Mouse (Mus musculus) naive thymus-derived CD4-positive, alpha-beta T cell, adult 2 months (primary cell): ENCODE data around the gene Nmral1.
"Not testable (repeated sequence)": the region's sequence is repeated elsewhere in the genome, so short reads cannot be mapped to it uniquely, and the experiment has no call there.

Source experiments
- DNase-seq: peaks from one replicate; pipeline ENCODE4 v3.0.0-alpha.2; 2011; ENCODE audit warnings: low read depth

Nmral1 gene

DNA sequence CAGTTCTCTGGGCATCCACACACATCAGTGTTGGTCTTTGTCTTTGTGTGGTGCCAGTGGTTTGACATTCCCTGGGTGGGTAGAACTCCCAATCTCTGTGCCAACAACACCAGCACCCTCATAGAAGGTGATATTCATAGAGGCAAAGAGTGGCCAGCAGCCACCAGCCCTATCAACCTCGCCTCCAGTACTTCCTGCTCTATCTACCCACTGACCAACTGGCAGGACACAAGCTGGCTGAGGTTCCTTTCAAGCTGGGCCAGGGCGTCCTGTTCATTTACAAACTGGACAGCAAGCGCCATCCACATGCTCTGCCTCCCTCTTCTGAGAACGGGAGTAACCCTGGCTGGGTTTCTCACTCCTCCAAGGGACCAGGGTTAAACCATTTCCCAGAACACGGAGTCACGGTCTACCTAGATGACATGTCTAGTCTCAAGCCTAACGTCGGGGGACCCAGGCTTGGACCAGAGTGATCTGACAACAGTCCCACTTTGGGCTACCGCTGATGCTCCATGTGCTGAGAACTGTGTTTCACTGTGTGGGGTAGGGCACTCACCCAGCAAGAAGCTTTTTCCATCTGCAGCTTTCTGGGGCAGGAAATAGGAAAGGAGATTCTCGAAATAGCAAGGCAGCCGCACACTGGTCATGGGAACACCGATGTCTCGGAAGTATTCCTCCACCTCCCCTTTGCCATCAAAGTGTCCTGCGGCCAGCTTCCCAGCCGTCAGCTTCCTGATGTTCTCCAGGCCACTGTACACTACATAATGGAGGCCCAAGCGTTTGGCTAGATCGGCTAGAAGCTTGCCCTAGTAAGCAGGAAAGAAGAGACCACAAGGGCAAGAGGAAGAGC is 5.1 kb downstream of the Nmral1 start:
- DNase-seq, result no peak

DNA sequence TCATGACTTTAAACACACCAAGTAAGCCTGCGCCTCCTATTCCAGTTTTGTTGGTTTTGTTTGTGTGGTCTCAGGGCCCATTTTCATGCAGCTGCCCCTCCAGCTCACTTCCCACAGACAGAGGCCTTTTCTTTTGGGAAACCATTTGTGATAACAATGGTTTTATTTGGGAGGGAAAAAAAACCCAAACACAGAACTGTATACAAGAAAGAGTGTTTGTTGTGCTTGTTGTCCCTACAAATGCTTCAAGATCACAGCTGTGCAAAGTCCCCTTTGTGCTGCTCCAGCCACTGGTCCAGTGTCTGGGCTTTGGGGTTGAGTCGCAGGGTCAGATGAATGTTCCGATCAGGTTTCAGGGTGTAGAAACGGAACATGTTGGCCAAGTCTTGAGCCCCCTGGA is 8.0 kb downstream of the Nmral1 start:
- no peak for DNase-seq

DNA sequence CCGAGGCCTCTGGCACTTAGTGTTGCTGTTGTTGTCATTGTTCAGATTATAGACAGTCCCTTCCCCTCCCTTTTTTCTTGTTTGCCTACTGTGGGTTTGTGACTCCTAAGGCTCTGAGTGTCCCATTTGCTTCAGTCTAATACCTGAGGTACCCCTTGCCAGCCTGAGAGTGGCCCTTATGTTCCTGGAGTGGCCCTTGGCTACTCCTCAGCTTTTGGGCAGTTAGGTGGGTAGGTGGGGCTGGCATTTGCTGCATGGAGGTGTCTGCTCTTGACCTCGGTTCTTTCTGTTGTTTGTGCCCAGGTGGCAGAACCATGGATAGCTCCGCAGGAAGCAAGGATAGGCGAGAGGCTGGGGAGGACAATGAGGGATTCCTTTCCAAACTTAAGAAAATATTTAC is 13.6 kb downstream of the Nmral1 start:
- DNase-seq, result no peak

DNA sequence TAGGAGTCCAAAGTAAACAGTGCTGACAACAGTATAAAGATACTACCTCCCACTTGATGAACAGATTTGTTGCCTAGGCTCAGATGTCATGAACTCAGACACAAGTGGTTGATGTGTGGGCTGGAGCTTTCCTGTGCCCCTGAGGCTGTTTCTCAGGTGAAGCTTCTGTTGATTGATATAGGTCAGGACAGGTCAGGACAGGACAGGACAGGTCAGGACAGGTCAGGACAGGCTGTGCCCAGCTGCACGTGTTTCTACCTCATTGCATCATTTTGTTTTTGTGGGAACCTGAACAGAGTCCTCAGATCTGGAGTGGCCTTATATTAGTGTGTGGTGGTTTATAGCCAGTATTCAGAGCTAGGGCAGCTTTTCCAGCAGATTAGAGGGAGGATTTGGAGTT is 16.5 kb downstream of the Nmral1 start:
- DNase-seq, result no peak

DNA sequence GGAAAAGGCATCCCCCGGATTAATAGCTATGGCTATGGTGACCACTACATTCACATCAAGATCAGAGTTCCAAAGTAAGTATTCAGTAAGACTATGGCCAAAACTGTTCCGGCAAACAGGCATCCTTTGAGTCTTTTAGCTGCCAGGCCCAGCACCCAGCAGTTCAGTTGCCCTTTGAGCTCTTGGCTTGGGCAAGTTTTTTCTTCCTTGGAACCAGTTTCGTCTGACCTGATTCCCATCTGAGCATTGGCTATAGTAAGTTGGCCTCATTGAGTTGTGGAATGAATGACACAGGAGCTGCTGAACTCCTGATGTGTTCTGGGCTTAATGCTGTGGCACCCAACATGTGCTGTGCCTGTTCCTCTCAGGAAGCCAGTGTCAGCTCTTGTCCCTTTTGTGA is 17.9 kb downstream of the Nmral1 start:
- DNase-seq, result no peak

DNA sequence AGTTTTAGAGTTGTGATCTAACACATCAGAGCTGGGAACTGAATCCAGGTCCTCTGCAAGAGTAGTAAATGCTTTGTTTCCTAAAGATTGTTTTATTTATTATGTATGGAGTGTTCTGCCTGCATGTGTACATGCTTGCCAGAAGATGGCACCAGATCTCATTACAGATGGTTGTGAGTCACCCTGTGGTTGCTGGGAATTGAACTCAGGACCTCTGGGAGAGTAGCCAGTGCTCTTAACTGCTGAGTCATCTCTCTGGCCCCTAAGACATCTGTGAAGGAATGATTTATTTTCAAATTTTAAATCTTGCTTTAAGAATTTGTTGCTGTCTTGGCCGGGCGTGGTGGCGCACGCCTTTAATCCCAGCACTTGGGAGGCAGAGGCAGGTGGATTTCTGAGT is 29.8 kb downstream of the Nmral1 start:
- DNase-seq, result not testable (repeated sequence)

DNA sequence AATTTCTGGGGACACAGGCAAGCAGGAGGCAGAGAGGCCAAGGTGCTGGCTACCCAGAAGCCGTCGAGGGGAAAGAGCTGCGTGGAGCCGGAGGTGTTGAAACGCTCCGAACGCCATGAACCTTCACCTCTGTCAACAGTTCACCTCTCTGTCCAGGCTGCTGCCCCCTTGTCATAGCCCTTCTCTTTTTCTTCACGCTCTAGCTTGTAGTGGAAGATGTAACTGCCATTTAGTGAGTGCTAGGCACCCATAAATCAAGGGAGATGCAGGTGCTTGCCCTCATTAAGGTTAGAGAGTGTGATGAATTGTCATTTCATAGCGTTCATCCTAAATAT is 34.7 kb downstream of the Nmral1 start:
- no peak for DNase-seq

DNA sequence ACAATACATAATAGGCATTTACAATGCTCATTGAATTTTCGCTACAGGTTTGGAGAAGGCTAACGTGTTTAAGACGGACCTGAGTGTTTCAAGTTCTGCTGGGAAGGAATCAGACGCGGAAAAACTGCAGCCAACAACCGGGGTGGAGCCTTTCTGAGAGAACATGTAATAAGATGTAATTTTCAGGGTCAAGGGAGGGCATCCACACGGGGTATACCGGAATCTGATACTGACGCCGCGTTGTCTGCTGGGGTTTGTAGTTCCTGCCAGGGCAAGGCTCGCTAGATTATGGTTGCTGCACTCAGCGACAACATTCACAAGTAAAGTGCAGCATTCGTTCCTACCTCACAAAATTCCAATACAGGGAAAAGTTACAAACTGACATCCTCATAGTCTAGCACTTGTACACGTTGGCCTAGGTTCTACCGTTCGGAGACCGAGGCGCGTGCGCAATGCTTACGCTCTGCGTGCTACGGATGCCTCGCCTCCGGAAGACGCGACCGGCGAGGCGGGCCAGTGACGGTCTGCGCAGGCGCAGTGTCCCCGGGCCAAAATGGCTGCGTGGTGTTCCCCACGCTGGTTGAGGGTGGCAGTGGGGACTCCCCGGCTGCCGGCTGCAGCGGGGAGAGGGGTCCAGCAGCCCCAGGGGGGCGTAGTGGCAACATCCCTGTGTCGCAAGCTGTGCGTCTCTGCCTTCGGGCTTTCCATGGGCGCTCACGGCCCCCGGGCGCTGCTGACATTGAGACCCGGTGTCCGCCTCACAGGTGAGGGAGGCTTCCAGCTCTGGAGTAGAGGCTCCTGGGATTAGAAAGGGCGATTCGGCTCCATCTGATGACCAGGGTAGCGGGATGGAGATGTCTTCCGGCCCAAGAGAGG is 35.3 kb downstream of the Nmral1 start:
- DNase-seq, result peak; percentile 98

DNA sequence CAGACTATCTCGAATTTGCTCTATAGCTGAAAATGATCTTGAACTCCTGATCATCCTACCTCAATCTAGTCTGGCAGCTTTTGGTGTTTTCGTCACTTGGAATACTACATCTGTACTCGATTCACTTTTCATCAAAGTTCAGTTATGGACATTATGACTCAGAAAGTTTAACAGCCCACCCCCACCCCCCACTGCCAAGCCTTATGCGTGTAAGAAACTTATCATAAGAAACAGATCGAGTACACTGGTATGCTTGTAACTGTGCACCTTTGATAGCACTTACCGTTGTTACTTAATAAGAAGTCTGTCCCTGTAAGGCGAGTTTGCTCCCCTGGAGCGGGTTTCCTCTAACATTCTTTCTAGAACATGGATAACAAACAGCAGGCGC is 36.0 kb downstream of the Nmral1 start:
- no peak for DNase-seq

DNA sequence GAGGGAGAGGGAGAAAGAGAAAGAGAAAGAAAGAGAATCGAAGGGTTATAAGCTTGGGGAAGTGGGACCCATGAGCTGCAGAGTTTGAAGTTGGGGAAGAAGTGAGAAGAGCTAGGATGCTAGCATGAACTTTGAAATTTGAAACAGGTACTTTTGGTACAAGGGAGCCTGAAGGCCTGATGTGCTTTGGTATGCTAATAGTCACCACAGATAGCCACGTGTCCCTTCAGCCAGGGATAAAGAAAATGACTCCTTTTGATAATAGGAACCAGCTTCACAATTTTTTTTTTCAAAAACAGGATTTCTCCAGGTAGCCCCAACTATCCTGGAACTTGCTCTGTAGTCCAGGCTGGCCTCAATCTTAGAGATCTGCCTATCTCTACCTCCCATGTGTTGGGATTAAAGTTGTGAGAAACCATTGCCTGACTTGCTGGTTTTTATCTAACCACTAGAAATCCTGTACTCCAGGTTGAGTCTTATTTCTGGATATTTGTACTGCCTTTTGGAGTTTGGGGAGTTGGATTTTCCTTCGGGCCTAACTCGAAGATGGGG is 36.5 kb downstream of the Nmral1 start:
- DNase-seq, result no peak

DNA sequence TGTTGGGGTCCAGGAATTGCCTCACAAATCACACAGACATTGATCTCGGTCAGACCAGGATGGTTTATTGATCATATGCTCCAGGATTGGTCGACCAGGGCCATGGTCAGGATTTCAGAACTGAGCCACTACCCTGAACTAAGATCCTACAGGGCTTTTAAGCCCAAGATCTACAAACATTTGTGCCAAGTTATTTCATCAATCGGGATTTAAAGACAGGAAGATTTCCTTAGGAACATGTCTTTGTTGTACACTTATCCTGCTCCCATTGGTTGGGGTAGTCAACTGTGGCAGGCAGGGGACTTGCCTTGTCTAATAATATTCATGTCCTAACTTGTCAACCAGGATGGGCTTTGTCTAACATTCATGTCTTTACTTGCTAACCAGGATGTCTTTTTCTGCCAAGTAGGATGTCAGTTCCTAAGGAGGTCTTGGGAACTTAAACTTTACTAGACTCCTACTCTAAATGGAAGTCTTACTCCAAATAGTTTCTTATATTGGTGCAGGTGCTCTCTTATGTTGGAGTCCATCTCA is 38.2 kb downstream of the Nmral1 start:
- not testable (repeated sequence) for DNase-seq

DNA sequence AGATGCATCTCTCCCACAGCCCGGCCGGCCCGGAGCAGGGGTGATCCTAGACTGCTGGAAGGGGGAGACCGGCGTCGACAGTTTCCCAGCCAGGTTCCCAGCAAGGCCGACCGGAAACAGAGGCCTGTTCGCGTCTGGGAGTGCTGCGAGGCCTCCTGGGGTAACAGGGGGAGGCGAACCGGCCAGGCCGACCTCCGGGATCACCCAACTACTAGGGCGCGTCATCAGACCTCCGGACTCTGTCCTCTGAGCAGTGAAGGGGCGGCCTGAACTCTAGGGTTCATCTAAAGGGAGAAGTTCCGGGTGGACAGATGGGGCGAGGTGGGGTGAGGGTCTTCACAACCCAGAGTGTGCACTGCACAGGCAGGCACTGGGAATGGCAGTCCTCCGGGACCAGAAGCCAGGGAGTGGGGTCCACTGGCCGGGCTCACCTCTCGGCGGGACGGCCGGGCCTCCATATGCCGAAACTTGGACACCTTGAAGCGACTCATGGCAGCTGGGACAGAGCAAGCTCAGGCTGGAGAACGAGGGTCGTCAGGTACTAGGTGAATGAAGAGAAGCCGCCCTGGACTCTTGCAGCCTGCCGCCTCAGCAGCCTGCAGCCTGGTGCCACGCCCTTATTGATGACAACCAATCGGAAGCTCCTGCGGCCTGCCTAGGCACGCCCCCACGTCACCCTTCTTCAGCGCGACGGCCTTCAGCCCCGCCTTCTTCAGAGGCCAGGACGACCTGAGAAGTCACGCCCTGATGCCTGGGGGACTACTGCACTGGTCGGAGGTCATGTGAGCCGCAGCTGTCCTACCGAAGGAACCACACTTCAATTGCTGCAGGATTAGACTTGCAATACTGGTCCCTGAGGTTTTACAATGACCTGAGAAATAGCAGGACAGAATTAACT is 39.8 kb downstream of the Nmral1 start, which contains the start of gene Coro7:
Coro7 (minus strand) TSS at position 657 of the 898 bp plus-strand sequence.
- DNase-seq, result peak; percentile 95

DNA sequence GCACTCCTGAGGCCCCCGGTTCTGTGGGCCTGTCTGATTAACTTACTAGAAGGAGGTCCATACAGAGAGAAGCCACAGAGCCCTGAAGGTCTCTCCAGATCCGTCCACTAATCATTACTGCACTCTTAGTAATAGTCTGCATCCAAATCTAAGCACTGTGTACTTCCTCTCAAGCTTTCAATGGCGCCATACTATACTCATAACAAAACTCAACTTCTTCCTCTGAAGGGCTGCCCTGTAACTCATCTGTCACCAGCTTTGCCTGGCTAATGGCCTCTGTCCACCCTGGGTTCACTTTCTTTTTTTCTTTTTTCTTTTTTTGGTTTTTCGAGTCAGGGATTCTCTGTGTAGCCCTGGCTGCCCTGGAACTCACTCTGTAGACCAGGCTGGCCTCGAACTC is 41.1 kb downstream of the Nmral1 start:
- DNase-seq, result peak; percentile 28

DNA sequence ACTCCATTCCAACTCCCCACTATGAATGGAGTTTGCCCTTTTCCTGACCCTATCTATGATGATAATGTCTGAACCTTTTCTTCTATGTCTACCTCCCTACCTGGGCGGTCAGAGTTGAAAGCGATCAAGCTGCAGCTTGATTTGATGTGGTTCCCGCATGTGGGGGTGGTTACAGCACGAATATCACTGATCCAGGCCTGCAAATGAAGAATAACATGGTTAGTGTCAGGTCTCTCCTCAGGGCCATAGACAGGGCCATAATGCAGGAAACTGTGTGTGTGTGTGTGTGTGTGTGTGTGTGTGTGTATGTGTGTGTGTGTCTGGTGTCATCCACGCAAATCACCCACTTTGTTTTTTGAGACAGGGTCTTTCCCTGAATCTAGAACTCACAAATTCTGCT is 42.3 kb downstream of the Nmral1 start:
- peak; percentile 46 for DNase-seq

DNA sequence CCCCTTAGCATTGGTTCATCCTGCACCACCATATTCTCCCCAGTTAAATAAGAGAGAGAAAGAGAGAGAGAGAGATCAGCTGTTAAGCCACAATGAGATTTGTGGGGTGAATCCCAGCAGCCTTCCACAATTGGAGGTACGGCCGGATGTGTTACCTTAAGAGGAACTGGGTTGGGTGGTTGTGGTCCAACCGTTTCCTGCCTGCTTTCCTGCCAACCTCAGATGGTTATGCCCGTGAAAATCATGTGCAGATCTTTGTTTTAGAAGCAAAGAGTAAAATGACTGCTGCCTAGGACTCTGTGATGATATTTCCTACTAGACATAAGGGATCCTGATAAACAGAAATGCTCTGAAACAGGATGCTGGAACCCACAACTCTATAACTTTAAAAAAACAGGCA is 45.1 kb downstream of the Nmral1 start:
- peak; percentile 87 for DNase-seq

DNA sequence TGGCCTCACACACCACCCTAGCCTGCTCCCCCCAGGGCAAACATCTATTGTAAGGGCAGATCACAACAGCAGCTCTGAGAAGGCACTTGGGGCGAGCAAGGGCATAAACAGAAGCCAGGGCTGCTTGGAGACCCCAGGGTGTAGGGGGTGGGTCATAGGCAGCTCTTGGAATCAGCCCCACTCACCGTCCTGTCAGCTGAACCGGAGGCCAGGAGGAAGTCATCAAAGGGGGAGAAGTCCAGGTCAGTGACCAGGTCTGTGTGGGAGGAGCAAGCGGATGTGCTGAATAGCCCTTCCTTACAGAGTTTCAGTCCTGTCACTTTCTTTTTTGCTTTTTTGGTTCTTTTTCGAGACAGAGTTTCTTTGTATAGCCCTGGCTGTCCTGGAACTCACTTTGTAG is 48.8 kb downstream of the Nmral1 start:
- no peak for DNase-seq

DNA sequence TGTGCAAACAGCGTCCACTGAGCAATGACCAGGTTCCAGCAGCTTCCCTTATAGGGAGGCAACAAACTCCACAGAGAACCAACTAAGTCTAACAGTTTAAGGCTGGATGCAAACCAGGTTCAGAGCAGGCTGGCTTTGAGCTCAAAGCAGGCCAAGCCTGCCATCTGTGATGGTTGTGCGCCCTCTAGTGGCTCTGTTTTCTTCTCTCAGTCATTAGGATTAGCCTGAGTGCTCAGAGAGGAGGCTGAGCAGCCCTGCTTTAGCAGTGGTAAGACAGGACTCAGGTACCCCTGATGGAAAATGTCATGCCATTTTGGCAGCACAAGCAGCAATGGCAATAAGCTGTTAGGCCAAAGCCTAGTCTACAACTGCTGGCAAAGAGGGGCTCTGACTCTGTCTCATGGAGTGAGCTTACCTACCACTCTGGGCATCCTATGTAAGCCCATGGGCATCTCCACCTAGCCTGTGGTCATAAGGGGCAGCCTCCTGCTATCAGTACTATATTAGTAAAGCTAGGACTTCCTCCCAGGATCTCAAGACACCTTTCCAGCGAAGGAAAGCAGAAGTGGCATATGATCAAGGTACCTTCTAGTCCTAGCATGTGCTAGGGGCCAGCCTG is 51.9 kb downstream of the Nmral1 start:
- DNase-seq, result peak; percentile 90

DNA sequence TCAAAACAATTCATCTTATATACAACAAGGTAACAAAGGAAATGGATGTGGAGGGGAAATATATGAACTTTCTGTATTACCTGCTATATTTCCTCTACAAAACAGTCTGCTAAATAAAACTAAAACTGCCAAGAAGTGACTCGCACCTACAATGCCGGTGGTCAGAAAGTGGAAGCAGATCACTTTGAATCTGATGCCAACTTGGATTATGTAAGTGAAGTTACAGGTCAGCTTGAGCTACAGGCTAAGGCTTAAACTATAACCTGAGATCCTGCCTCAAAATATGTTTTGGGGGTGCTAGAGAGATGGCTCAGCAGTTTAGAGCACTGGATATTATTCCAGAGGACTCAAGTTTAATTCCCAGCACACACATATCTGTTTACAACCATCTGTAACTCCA is 53.4 kb downstream of the Nmral1 start:
- no peak for DNase-seq

DNA sequence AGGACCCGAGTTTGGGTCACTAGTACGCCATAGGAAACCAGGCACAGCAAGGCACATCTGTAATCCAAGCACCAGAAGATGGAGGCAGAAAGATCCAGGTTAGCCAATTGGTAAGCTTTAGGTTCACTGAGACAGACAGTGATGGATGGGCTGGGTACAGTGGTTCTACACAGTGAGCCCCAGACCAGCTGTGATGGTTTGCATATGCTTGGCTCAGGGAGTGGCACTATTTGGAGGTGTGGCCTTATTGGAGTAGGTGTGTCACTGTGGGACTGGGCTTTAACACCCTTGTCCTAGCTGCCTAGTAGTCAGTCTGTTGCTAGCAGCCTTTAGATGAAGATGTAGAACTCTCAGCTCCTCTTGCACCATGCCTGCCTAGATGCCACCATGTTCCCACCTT is 55.4 kb downstream of the Nmral1 start:
- DNase-seq, result no peak

DNA sequence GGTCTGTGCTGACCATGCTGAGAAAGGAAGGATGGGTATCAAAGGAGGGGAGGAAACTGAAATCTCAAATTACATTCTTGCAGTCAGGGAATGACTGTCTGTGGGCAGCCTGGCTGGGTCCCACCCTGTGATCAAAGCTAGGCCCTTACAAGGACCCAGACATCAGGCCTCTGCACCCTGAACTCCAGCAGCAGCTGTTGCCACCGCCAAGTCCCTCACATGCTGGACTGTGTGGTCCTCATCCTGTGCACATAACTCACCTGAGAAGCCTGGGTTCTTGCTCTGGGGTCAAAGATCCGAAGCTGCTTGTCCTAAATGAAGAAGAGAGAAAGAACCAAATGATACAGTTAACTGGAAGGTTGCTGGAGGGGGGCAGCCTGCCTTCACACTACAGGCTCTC is 57.6 kb downstream of the Nmral1 start:
- no peak for DNase-seq
